Mouse (Mus musculus): ENCODE results near the gene Pitpnm1. TPM values are rescaled to one million over a fixed set of nuclear protein-coding genes. Genes with fewer than 3 reads are reported as not detected.

The Pitpnm1 gene
- polyA plus RNA-seq, 2 experiments from 2014 or later = 89.9 to 91.4 TPM

- ATAC-seq = peak; percentile 33
Observed at GRCm38 (mm10) chr19:4155223-4156072, 55.6 kb downstream of the Pitpnm1 start.

GRCm38 (mm10) chr19:4156073-4156579 lies 56.3 kb downstream of the Pitpnm1 start:
- no peak for ATAC-seq

- ATAC-seq = no peak
Observed at GRCm38 (mm10) chr19:4156771-4157170, 57.0 kb downstream of the Pitpnm1 start.

- ATAC-seq = no peak
Observed at GRCm38 (mm10) chr19:4159049-4159448, 59.3 kb downstream of the Pitpnm1 start.

GRCm38 (mm10) chr19:4162646-4163542 lies 63.1 kb downstream of the Pitpnm1 start, which contains the start of gene Rps6kb2:
Rps6kb2 (minus strand) TSS chr19:4163354.
- ATAC-seq = peak; percentile 88

GRCm38 (mm10) chr19:4163543-4163887 lies 63.7 kb downstream of the Pitpnm1 start:
- no peak for ATAC-seq

Other genes with a start within 250 kb of the Pitpnm1 start
- 1 to 10 TPM; 3.0 to 3.2 TPM for gene Chka, start 248.2 kb upstream of the Pitpnm1 start, polyA plus RNA-seq (2017; shearing (Covaris generic))
- gene Tcirg1, start 192.9 kb upstream of the Pitpnm1 start, polyA plus RNA-seq (2017; shearing (Covaris generic)) = 10 to 100 TPM; 36.2 to 70.0 TPM
- gene Ndufs8, start 187.2 kb upstream of the Pitpnm1 start, polyA plus RNA-seq (2017; shearing (Covaris generic)) = 100 to 1,000 TPM; 262 to 298 TPM
- under 1 TPM in 1 of 2 experiments, not detected in 1; 0.83 TPM for gene Aldh3b1, start 170.2 kb upstream of the Pitpnm1 start, polyA plus RNA-seq (2017; shearing (Covaris generic))
- 10 to 100 TPM; 17.1 to 21.8 TPM for gene Unc93b1, start 164.8 kb upstream of the Pitpnm1 start, polyA plus RNA-seq (2017; shearing (Covaris generic))
- gene Aldh3b3, start 141.4 kb upstream of the Pitpnm1 start, polyA plus RNA-seq (2017; shearing (Covaris generic)) = not detected
- not detected for gene Aldh3b2, start 127.7 kb upstream of the Pitpnm1 start, polyA plus RNA-seq (2017; shearing (Covaris generic))
- 1 to 10 TPM; 1.2 to 1.6 TPM for gene Acy3, start 113.4 kb upstream of the Pitpnm1 start, polyA plus RNA-seq (2017; shearing (Covaris generic))
- not detected for gene Tbx10, start 107.2 kb upstream of the Pitpnm1 start, polyA plus RNA-seq (2017; shearing (Covaris generic))
- 10 to 100 TPM; 17.3 to 17.8 TPM for gene Nudt8, start 99.4 kb upstream of the Pitpnm1 start, polyA plus RNA-seq (2017; shearing (Covaris generic))
- under 1 TPM; 0.19 to 0.42 TPM for gene Gm49405, start 99.4 kb upstream of the Pitpnm1 start, polyA plus RNA-seq (2017; shearing (Covaris generic))
- gene Doc2g, start 96.7 kb upstream of the Pitpnm1 start, polyA plus RNA-seq (2017; shearing (Covaris generic)) = 1 to 10 TPM in 1 of 2 experiments, under 1 TPM in 1; 0.45 to 1.5 TPM
- gene Ndufv1, start 87.2 kb upstream of the Pitpnm1 start, polyA plus RNA-seq (2017; shearing (Covaris generic)) = 100 to 1,000 TPM; 129 to 134 TPM
- gene Gstp1, start 62.0 kb upstream of the Pitpnm1 start, polyA plus RNA-seq (2017; shearing (Covaris generic)) = 100 to 1,000 TPM; 481 to 485 TPM
- gene Gstp2, start 54.0 kb upstream of the Pitpnm1 start, polyA plus RNA-seq (2017; shearing (Covaris generic)) = 10 to 100 TPM; 11.1 to 23.5 TPM
- gene Gstp3, start 40.4 kb upstream of the Pitpnm1 start, polyA plus RNA-seq (2017; shearing (Covaris generic)) = 100 to 1,000 TPM; 202 to 218 TPM
- gene Cabp2, start 18.4 kb upstream of the Pitpnm1 start, polyA plus RNA-seq (2017; shearing (Covaris generic)) = not detected
- gene Cdk2ap2, start 2.8 kb upstream of the Pitpnm1 start, polyA plus RNA-seq (2017; shearing (Covaris generic)) = 100 to 1,000 TPM; 372 to 419 TPM
- 100 to 1,000 TPM; 171 to 215 TPM for gene Aip, start 25.9 kb downstream of the Pitpnm1 start, polyA plus RNA-seq (2017; shearing (Covaris generic))
- not detected for gene Gpr152, start 39.8 kb downstream of the Pitpnm1 start, polyA plus RNA-seq (2017; shearing (Covaris generic))
- gene Cabp4, start 44.0 kb downstream of the Pitpnm1 start, polyA plus RNA-seq (2017; shearing (Covaris generic)) = 1 to 10 TPM; 1.1 to 1.4 TPM
- 100 to 1,000 TPM; 212 to 255 TPM for gene Coro1b, start 48.6 kb downstream of the Pitpnm1 start, polyA plus RNA-seq (2017; shearing (Covaris generic))
- 1,000 to 10,000 TPM; 1,013 to 1,027 TPM for gene Ptprcap, start 53.6 kb downstream of the Pitpnm1 start, polyA plus RNA-seq (2017; shearing (Covaris generic))
- gene Rps6kb2, start 63.4 kb downstream of the Pitpnm1 start, polyA plus RNA-seq (2017; shearing (Covaris generic)) = 10 to 100 TPM; 21.9 to 25.0 TPM
- gene Carns1, start 75.5 kb downstream of the Pitpnm1 start, polyA plus RNA-seq (2017; shearing (Covaris generic)) = 1 to 10 TPM; 6.1 to 7.2 TPM
- 100 to 1,000 TPM; 548 to 733 TPM for gene Tbc1d10c, start 91.3 kb downstream of the Pitpnm1 start, polyA plus RNA-seq (2017; shearing (Covaris generic))
- gene Ppp1ca, start 92.1 kb downstream of the Pitpnm1 start, polyA plus RNA-seq (2017; shearing (Covaris generic)) = 1,000 to 10,000 TPM in 1 of 2 experiments, 100 to 1,000 TPM in 1; 945 to 1,075 TPM
- gene Rad9a, start 101.7 kb downstream of the Pitpnm1 start, polyA plus RNA-seq (2017; shearing (Covaris generic)) = 10 to 100 TPM; 37.7 to 40.3 TPM
- gene Clcf1, start 114.2 kb downstream of the Pitpnm1 start, polyA plus RNA-seq (2017; shearing (Covaris generic)) = 10 to 100 TPM; 19.7 to 29.7 TPM
- not detected for gene AC109138.7, start 114.4 kb downstream of the Pitpnm1 start, polyA plus RNA-seq (2017; shearing (Covaris generic))
- 100 to 1,000 TPM; 117 to 151 TPM for gene Pold4, start 131.9 kb downstream of the Pitpnm1 start, polyA plus RNA-seq (2017; shearing (Covaris generic))
- gene Ssh3, start 169.2 kb downstream of the Pitpnm1 start, polyA plus RNA-seq (2017; shearing (Covaris generic)) = 10 to 100 TPM in 1 of 2 experiments, 1 to 10 TPM in 1; 8.8 to 11.4 TPM
- gene Ankrd13d, start 183.1 kb downstream of the Pitpnm1 start, polyA plus RNA-seq (2017; shearing (Covaris generic)) = 1 to 10 TPM; 1.5 to 2.1 TPM
- 100 to 1,000 TPM in 1 of 2 experiments, 10 to 100 TPM in 1; 83.4 to 101 TPM for gene Grk2, start 206.2 kb downstream of the Pitpnm1 start, polyA plus RNA-seq (2017; shearing (Covaris generic))